Mouse (Mus musculus): ENCODE measurements around the gene Sox1.

- TF ChIP-seq CTCF (IDR thresholded peaks at IDR 0.05; ENCODE audit: low read depth, low read length), result no peak
- no peak for TF ChIP-seq GATA2 (IDR thresholded peaks at IDR 0.05; ENCODE audit: borderline replicate concordance, low read depth, low read length)
- no peak for TF ChIP-seq POLR2AphosphoS5 (IDR thresholded peaks at IDR 0.05; ENCODE audit: insufficient replicate concordance, low read depth, low read length)
Observed at GRCm38 (mm10) chr8:12368161-12368560, 26.9 kb upstream of the Sox1 start.

Measured in G1E (cell line).